Mouse (Mus musculus) central nervous system, embryonic 11.5 days (tissue): ENCODE data around the gene Arsg. TPM values are rescaled to one million over a fixed set of nuclear protein-coding genes. Genes with fewer than 3 reads are reported as not detected.

Experiments used
- polyA plus RNA-seq: library from polyadenylated mRNA; depleted of rRNA; stranded (reverse); fragments of >200 nt; gene quantifications from 2 replicates; pipeline ENCODE4 v1.2.3, GENCODE M21; 2012; rRNA removed

Gene Arsg
- 2.9 and 4.3 TPM in 2 replicates for polyA plus RNA-seq

DNA sequence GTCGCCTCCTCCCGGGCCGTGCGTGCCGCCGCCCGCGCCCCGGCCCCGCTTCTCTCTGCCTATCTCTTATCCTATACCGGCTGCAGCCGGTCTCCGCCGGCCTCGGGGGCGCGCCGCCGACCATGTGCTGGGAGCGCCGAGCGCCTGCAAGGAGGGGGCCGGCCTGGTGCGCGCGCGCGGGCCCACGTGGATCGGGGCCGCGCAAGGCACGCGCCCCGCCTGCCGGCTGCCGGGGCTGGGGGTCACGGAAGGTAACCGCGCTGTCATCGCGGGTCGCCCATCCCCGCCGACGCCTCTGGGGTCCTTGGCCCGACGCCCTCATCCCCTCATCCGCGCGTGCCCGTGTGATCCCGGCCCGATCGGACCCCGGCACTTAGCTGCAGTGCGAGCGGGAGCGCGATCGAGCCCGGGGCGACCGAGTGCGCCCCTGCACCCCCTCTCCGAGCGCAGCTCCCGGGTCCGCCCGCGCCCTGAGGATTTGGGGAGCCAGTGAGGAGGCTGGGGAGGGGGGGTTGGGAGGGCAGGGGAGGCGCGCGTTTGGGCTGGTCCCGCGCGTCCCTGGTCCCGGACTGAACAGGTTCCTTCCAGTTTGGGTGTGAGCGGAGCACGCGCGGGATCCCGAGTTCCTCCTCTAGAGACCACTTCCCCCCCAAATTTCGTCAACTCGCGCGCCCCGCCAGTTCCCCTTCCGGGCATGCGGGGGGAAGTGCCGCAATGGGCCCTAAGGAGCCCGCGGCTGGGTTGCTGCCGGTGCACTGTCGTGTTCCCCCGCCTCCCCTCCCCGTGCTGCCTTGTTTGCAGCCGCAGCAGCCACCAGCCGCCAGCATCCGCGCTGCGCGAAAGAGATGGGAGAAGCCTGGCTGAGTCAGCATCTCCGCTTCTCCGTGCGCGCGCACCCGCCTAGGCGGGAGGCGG, at the start of gene Arsg, which contains the start of gene Slc16a6:
TSS of gene Arsg (plus strand) at position 204 of the 915 bp plus-strand sequence.
TSS of gene Slc16a6 (minus strand) at position 428 of the 915 bp plus-strand sequence.

DNA sequence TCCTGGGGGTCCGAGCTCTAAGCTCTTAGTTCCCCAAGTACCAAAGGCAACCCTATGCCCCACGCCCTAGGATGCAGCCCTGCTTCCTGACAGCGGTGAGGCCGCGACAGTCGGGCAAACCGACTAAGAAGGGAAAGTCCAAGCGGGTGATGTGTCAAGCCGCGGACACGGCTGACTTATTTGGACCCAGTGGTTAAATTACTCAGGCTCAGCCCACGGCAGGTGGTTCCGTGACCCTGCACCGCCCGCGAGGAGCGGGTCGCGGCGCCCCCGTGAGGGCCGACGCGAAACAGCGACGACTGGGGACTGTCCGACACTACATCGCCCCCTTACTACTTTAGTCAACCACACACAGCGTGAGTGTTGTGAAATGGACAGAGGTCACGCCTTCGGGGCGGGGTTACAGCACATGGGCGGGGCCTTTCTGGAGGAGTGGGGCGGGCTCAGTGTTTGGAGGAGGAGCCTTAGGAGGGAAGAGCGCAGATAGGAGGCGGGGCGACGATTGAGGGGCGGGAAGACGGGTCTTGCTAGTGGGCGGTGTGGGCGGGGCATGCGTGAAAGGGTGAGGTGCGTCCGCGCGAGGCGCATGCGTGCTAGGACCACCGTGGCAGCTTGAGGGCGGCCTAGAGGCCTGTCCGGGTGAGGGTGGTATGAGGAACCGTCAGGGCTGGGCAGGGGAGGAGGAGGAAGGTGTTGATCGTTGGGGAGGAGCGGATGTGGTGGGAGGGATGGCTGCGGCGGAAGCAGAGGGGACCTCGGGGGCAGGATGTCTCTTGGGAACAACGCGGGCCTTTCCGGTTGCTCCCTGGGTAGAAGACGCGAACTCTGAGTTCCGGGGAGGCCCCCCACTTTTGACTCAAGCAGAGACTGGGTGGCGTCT, 47.5 kb upstream of the Arsg start, which contains the start of gene Amz2:
TSS of gene Amz2 (plus strand) at position 555 of the 880 bp plus-strand sequence.

DNA sequence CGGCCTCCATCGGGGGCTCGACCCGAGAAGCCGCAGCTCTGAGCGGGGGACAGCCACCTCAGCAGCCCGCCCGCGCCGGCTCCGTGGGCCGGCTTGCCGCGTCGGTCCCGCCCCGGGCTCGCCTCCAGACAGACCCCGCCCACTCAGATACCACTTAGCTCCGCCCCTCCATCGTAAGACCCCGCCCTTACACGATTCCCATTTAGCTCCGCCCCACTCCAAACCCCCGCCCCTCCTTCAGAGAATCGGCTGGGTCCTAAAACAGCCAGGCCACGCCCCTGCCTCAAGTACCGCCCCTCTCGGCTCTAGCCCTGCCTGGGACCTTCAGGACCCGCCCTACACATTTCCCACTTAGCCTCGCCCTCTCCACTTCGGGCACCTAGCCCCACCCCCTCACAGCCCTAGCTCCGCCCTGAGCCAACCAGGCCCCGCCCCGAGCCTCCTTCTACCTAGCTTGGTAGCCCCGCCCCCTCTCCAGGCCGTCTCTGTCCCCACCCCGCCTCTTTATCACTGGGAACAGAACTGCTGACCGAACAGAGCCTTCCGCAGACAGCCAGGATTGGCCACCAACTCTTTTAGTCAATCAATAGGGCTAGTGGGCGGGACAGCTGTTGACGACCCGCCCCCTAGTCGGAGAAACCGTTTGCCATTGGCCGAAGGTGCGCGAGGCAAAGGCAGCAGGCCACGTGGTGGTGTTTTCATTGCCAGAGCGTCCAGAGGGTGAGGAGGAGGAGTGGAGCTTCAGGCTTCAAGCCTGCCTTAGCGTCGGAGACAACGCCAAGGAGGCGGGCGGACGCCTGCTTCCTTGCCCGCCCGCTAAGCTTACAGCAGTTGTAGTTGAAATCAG, 138.4 kb downstream of the Arsg start, which contains the start of gene Wipi1:
TSS of gene Wipi1 (minus strand) at position 665 of the 847 bp plus-strand sequence.

Other genes with a start within 250 kb of the Arsg start
- 3.5 and 4.5 TPM in 2 replicates for gene Rgs9, start 175.2 kb upstream of the Arsg start, polyA plus RNA-seq
- gene Gna13, start 110.5 kb upstream of the Arsg start, polyA plus RNA-seq = 25.8 and 30.4 TPM in 2 replicates
- not detected in 2 replicates for gene 9930022D16Rik, start 59.5 kb upstream of the Arsg start, polyA plus RNA-seq
- gene Amz2, start 47.4 kb upstream of the Arsg start, polyA plus RNA-seq = 63.6 and 88.0 TPM in 2 replicates
- gene Slc16a6, start 224 bp downstream of the Arsg start, polyA plus RNA-seq = 3.1 and 3.6 TPM in 2 replicates
- 10.7 and 17.8 TPM in 2 replicates for gene Wipi1, start 138.6 kb downstream of the Arsg start, polyA plus RNA-seq
- gene Prkar1a, start 176.0 kb downstream of the Arsg start, polyA plus RNA-seq = 203 and 210 TPM in 2 replicates
- gene Fam20a, start 248.9 kb downstream of the Arsg start, polyA plus RNA-seq = 2.3 and 2.9 TPM in 2 replicates